Mouse (Mus musculus) bone marrow macrophage, adult 2 months (primary cell): ENCODE measurements around the gene Shc1. TPM values are rescaled to one million over a fixed set of nuclear protein-coding genes. Genes with fewer than 3 reads are reported as not detected.

Experiments used
- H3K27ac ChIP-seq: 2 replicates; pipeline ENCODE4 v1.5.1; 2012; ENCODE audit warnings: low read depth, low read length; ENCODE audit not compliant: insufficient read depth
- H3K4me1 ChIP-seq: 2 replicates; pipeline ENCODE4 v1.6.1; 2012; ENCODE audit warnings: low read length; ENCODE audit not compliant: control insufficient read depth, insufficient read depth
- H3K4me3 ChIP-seq: 2 replicates; pipeline ENCODE4 v1.5.1; 2012; ENCODE audit warnings: mild to moderate bottlenecking, low read length, moderate library complexity; ENCODE audit not compliant: insufficient read depth
- CTCF ChIP-seq: IDR thresholded peaks from 2 replicates; pipeline ENCODE4 v1.5.1; 2012; ENCODE audit warnings: low read depth, mild to moderate bottlenecking, low read length, moderate library complexity
- POLR2A ChIP-seq: IDR thresholded peaks from 2 replicates; pipeline ENCODE4 v1.6.1; 2012; ENCODE audit warnings: mild to moderate bottlenecking, low read depth, low read length, borderline replicate concordance
- polyA plus RNA-seq: library from polyadenylated mRNA; stranded (reverse); fragments of >200 nt; gene quantifications from 2 replicates; pipeline ENCODE4 v1.2.4, GENCODE M21; 2012; ENCODE audit not compliant: missing spikeins, insufficient read depth, insufficient read length

Gene Shc1
- 56.0 and 56.8 TPM in 2 replicates for polyA plus RNA-seq

DNA sequence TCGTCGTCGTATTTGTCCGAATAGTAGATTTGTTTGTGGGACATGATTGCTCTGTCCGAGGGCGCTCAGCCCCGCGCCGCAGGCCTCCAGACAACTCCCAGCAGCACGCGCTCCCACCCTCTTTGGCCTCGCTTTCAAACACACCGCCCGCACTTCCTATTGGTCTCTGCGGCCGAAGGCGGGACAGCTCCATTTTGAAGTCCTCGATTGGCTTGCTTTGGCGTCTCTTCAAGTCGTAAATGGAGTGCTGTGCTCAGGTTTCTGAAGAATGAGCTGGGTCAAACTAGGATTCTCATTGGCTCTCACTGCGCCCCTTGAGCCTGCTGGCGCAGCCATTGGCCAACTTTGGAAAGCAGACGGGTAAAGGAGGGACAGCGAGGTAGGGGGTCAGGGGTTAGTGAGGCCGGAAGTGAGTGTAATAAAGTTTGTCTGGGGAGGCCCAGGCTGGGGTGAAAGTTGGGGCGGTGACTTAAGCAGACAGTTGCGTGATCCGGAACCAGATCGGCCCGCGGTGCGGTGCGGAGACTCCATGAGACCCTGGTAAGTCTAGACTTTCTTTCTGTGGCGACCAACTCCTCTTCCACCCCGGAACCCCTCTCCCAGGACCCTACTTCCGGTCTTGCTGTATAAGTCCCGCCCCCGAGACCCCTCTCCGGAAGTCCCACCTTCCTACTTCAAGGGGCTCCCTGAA lies at the start of gene Shc1, which contains the start of gene Cks1b:
Shc1 (plus strand) TSS at position 274 of the 691 bp plus-strand sequence.
Cks1b (minus strand) TSS at position 214 of the 691 bp plus-strand sequence.
- H3K27ac ChIP-seq: peak within 1 kb of the TSS; percentile 95
- H3K4me1 ChIP-seq: peaks cover 37% of the 10 kb centered on the region
- peak within 1 kb of the TSS; percentile 90 for H3K4me3 ChIP-seq
- TF ChIP-seq CTCF (no peak), POLR2A (no peak)

DNA sequence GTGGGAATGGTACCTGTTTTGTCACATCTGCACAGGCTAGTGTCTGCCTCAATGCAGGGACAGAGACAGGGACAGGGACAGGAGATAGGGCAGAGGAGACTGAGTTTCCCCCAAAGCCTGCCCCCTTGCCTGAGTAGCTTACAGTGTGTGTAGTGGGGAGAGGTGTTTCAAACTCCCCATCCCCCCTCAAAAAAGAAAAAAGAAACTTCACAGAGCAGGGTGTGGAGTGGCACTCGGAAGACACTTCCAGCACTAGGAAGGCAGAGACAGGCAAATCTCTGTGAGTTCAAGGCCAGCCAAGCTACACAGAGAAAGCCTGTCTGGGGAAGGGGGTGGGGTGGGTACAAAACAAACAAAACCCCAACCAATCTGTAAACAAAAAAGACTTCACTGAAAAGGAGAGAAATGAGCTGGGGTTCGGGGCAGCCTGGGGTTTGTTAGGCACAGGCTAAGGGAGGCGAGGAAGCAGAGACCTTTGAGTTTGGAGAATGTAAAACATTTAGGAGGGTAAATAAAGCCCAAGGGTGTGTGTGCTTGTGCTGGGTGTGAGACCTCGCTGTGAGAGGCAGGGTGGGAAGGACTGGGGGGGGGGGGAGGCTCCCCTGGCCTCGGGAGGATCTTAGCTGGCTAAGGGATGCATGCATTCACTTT lies 44.5 kb upstream of the Shc1 start:
- no peak overlapping the region for H3K4me3 ChIP-seq
- H3K27ac ChIP-seq: no peak overlapping the region
- H3K4me1 ChIP-seq: peaks cover 10% of the 10 kb centered on the region
- TF ChIP-seq POLR2A (no peak), CTCF (no peak)

DNA sequence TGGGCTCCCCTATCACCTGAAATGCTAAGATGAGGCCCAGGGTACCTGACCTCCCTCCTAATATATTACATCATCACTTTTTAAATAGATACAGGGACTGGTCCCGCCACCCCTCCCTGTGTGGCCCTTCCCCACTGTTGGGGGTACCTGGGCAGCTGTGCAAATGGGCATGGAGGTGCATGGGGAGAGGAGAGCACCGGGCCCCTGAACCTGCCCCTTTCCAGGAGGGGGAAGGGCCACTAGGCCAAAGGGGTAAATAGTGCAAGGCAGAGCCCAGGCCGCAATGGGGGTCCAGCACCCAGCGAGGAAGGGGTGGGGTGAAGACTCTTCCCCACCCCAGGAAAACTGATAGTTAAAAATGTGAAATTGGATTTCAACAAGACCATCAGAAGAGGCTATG lies 40.4 kb upstream of the Shc1 start:
- Histone ChIP-seq H3K4me1 (peaks cover 16% of the 10 kb centered on the region), H3K4me3 (no peak overlapping the region), H3K27ac (no peak overlapping the region)
- TF ChIP-seq CTCF (no peak), POLR2A (no peak)

DNA sequence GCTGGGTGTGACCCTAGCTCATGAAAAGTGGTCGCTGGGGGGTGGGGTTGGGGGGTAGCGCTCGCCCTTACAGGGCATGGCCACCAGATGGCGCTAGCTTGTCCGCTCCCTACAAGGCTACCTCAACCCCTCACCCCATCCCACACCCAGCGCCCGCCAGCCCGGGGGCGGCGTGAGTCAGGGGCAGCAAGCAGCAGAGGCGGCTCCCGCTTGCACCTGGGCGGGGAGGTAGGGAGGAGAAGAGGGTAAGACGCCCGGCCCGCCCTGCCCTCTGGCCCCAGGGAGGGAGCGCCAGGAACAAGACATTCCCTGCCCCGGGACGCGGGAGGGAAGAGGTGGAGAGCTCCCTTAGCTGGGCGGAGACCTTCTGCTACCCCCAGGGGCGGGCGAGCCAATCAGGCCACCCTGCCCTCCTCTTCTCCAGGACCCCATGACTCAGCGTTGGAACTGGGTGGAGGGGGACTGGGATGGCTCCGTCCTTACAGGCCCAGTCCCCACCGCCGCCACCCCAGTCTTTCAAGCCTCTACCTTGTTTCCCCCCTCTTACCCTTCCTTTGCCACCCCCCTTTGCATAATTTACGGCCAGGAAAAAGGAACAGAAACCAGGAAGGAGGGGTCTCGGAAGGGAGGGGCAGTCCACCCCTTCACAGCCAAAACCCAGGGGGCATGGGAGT lies 39.7 kb upstream of the Shc1 start:
- TF ChIP-seq POLR2A (no peak), CTCF (peak; percentile 68)
- Histone ChIP-seq H3K4me1 (peaks cover 16% of the 10 kb centered on the region), H3K4me3 (no peak overlapping the region), H3K27ac (no peak overlapping the region)

DNA sequence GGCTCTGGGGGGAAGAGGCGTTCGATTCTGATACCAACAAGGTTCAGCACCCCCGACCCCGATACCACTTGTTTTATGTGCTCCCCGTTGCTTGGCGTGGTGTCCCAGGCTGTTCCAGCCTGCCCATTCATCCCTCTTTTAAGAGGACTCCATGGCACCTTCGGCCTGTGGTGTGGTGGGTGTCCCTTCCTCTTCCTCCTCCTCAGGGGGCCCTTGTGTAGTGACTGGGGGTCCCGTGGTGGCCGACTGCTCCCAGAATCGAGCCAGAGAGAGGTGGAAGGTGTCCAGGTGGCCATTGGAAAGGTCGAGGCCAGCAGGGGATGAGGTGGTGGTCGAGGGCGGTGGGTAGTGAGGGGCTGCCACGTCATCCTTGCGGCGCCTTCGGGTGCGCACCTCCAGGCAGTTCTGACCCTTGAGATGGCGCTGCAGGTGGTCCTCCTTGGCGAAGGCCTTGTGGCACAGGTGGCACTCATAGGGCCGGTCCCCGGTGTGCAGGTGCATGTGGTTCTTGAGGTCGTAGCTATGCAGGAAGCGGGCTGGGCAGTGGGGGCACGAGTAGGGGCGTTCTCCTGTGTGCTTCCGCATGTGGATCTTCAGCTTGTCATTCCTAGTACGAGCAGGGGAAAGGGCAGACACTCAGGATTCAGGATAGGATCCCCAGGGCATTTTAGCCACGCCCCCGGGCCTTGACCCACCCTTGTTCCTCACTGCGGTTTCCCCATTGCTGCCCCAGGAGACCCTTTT lies 38.7 kb upstream of the Shc1 start:
- Histone ChIP-seq H3K4me3 (no peak overlapping the region), H3K4me1 (peaks cover 19% of the 10 kb centered on the region), H3K27ac (no peak overlapping the region)
- TF ChIP-seq POLR2A: no peak
- TF ChIP-seq CTCF: no peak

DNA sequence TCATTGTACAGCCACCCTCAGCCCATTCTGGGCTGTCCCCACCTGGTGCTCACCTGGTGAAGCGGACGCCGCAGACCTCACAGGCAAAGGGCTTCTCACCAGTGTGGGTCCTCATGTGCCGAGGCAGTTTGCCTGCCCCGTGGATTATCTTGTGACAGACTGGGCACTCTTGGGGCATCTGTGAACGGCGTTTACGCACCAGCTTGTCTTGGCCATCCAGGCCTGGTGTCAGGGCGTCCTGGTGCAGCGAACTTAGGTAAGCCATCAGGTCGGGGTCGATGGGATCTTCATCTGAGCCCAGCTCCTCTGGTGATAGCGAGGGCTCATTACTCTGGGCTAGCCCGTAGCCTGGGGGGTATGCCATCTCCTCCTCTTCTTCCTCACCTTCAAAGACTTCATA lies 38.0 kb upstream of the Shc1 start:
- no peak for TF ChIP-seq POLR2A
- no peak for TF ChIP-seq CTCF
- Histone ChIP-seq H3K27ac (no peak overlapping the region), H3K4me1 (peaks cover 19% of the 10 kb centered on the region), H3K4me3 (no peak overlapping the region)

DNA sequence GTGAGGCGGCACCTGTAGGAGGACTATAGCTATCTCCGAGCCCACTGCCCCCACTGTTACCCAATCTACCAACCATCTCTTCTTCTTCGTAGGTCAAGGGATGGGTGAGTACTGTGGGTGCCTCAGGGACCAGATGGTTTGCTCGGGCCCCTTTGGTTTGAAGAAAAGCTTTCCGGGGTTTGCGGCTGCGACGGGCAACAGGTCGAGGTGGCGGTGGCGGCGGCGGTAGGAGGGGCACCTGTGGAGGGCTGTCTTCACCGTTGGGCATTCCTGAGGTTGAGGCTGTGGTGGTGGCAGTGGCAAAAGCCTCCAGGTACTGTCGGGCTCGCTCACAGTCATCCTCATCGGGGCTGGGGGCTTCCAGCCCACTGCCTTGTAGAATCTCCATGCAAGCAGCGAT lies 37.5 kb upstream of the Shc1 start:
- H3K4me1 ChIP-seq: peaks cover 22% of the 10 kb centered on the region
- TF ChIP-seq POLR2A (no peak), CTCF (no peak)
- H3K4me3 ChIP-seq: no peak overlapping the region
- no peak overlapping the region for H3K27ac ChIP-seq

DNA sequence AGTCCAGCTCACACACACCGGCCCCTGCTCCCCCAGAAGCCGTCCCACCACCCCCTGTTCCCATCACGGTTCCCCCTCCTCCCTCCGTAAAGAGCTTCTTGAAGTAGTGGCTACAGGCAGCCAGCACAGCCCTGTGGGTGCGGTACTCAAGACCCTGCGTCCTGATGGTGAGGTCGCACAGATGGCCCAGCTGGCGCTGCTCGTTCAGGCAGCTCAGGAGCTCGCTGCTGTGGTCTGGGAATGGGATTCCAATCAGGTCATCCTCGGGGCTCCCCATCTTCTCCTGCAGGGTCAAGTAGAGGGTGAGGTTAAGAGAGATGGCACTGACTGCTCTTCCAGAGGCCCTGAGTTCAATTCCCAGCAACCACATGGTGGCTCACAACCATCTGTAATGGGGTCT lies 37.0 kb upstream of the Shc1 start:
- Histone ChIP-seq H3K4me3 (no peak overlapping the region), H3K4me1 (peaks cover 27% of the 10 kb centered on the region), H3K27ac (no peak overlapping the region)
- TF ChIP-seq CTCF: no peak
- no peak for TF ChIP-seq POLR2A

DNA sequence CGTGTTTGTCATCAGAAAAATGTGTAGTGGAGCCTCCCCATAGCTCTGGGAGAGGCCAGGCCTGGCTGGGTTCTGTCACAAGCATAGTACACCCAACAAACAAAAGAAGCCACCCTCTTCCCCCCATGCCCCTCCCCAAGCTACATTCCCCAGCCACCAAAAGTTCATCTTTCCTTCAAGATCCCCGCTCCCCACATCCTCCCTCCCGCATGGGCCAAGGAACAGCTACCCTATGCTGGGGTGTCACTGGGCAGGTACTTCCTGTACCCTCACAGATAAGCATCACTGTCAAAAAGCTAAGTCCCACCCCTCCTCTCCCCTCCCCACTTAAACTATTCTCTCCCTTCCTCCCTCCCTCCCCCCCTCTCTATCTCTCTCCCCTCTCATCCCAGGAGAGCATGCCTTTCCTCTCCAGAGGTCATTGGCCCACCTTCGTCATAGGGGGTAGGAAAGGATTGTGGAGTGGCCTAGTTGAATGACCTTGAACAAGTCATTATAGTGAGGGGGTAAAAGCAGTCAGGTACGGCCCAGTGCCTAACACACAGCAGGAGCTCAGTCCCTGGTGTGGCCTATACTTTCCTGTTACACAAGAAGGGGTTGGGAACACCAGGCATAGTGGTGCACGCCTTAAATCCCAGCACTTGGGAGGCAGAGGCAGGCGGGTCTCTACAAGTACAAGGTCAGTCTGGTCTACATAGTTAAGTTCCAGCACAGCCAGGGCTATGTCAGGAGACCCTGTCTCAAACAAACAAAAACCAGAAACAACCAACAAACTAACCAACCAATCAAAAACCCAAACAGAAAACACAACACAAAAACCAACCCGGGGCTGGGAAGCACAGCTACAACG lies 36.0 kb upstream of the Shc1 start:
- H3K4me1 ChIP-seq: peaks cover 34% of the 10 kb centered on the region
- H3K4me3 ChIP-seq: no peak overlapping the region
- no peak for TF ChIP-seq POLR2A
- H3K27ac ChIP-seq: no peak overlapping the region
